Mouse (Mus musculus) lung, adult 18-20 months (tissue): ENCODE measurements at regions not wholly inside any gene's neighbourhood (a gene's known extent, or its start where the extent isn't known, plus 50 kb on each side); places are given as distances from the start of the nearest gene placed in this dataset.
"Not testable (repeated sequence)": the region's sequence is repeated elsewhere in the genome, so short reads cannot be mapped to it uniquely, and the experiment has no call there.

Experiments used
- DNase-seq, 2 experiments: peaks; one replicate each; pipeline ENCODE4 v3.0.0; 2022; ENCODE audit warnings: mixed read lengths in 2 of 2

DNA sequence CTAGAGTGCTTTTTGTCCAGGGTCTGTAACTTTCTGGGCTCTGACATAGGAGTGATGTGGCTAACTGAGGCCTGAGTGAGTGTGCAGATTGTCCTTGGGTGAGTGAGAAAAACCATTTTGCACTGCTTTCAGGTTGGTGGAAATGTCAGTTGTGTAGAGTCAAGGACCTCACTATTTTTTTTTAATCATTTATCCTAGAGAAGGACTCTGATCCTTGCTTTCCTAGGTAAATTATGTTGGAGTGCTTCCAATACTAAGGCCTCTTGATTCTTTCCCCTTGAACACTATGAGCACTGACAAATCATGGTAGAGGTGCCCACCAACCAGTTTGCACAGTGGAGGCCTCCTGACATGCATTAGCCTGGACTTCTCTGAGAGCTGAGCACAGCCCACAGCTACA is 233.6 kb downstream of the Utp18 start:
- DNase-seq: not testable (repeated sequence)
